Mouse (Mus musculus) forebrain, postnatal 0 days (tissue): Measurements from ENCODE around the gene Sipa1l1. TPM values are rescaled to one million over a fixed set of nuclear protein-coding genes. Genes with fewer than 3 reads are reported as not detected.
A peak's percentile ranks its signal among the peaks of the same experiment; 100 is the strongest.

Source experiments
- ATAC-seq: fragments of 200-750 bp; cut with Nextera tagmentation; 2 replicates; pipeline ENCODE4 v1.8.0; 2017; ENCODE audit warnings: mild to moderate bottlenecking, moderate library complexity
- DNase-seq: peaks from one replicate; pipeline ENCODE4 v3.0.0-alpha.2; 2015
- H3K27ac ChIP-seq: fragments of 300-500 bp; sonication (generic); 2 replicates; pipeline ENCODE4 v1.5.1; 2014; ENCODE audit warnings: low read depth, mild to moderate bottlenecking, antibody characterized with exemption, low read length, moderate library complexity, mixed read lengths
- H3K27me3 ChIP-seq: fragments of 300-500 bp; sonication (generic); 2 replicates; pipeline ENCODE4 v1.6.1; 2014; ENCODE audit warnings: mild to moderate bottlenecking, low read length, mixed read lengths; ENCODE audit not compliant: insufficient read depth
- H3K36me3 ChIP-seq: fragments of 300-500 bp; sonication (generic); 2 replicates; pipeline ENCODE4 v1.6.1; 2014; ENCODE audit warnings: mild to moderate bottlenecking, moderate library complexity; ENCODE audit not compliant: insufficient read depth
- H3K4me1 ChIP-seq: fragments of 300-500 bp; sonication (generic); 2 replicates; pipeline ENCODE4 v1.6.1; 2014; ENCODE audit warnings: antibody characterized with exemption; ENCODE audit not compliant: insufficient read depth
- H3K4me2 ChIP-seq: fragments of 300-500 bp; sonication (generic); 2 replicates; pipeline ENCODE4 v1.6.1; 2014; ENCODE audit warnings: low read depth, mild to moderate bottlenecking, moderate library complexity
- H3K4me3 ChIP-seq: fragments of 300-500 bp; sonication (generic); 2 replicates; pipeline ENCODE4 v1.5.1; 2014; ENCODE audit warnings: low read depth, low read length, mixed read lengths
- H3K9ac ChIP-seq: fragments of 300-500 bp; sonication (generic); 2 replicates; pipeline ENCODE4 v1.6.1; 2014; ENCODE audit warnings: mild to moderate bottlenecking
- H3K9me3 ChIP-seq: fragments of 300-500 bp; sonication (generic); 2 replicates; pipeline ENCODE4 v1.6.1; 2016; ENCODE audit warnings: low read length
- CTCF ChIP-seq: sonication (generic); IDR thresholded peaks from 2 replicates; pipeline ENCODE4 v1.5.1; 2016; ENCODE audit warnings: antibody characterized with exemption, control low read depth, low read depth
- WGBS: fragments of 180-500 bp; shearing (Covaris S2); extraction: QIAGEN DNeasy Blood & Tissue Kit; methylation state at CpG from one replicate; pipeline ENCODE4 v1.1.7; 2014; 5-methylcytosine and 5-hydroxymethylcytosine counted together
- polyA plus RNA-seq: library from polyadenylated mRNA; unstranded; fragments of >200 nt; fragmentation: Nextera tagmentation; extraction: Ambion mirVana; gene quantifications from 2 replicates; pipeline ENCODE4 v1.2.1, GENCODE M21; 2015
- total RNA-seq: library from RNA; depleted of rRNA; stranded (reverse); fragments of >200 nt; gene quantifications from 2 replicates; pipeline ENCODE4 v1.2.3, GENCODE M21; 2014

Gene Sipa1l1
- total and polyA plus RNA-seq, 2 experiments from 2014 or later, result 13.4 to 43.1 TPM

DNA sequence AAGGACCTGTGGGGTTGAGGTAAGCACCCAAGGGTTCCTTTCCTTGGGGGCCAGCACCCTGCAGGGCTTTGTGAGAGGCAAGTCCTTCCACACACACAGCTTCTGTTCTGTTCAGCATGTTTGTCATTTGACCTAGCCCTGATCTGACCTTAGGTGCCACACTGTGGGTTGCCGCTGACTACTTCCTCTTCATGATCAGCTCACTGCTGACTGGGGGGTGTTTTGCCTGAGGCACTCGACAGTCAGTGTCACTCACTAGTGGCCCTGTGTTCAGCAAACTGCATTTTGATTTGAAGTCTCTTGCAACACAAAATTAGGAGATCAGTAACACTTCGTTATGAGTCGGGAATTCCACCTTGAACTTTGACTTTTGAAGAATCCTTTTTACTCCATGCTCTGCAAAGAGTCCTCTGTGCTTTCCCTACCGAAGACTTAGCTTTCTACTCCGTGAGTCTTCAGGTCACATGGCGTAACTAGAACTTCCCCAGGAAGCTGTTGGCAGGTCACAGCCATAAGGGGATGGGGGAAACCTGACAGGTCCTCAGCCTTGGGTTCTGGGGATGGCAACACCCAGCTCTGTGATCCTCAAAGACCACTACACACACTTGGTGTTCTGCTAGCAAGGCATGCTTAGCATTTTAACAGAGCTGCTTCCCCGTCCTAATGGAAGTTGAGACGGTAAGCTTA is 279.2 kb downstream of the Sipa1l1 start:
- WGBS, result 84% methylated on average over 9 of the region's 9 CpGs
- Histone ChIP-seq H3K9ac (no peak overlapping the region), H3K27ac (no peak overlapping the region), H3K4me2 (no peak overlapping the region), H3K4me1 (no peaks in the 10 kb centered on the region), H3K27me3 (no peaks in the 10 kb centered on the region), H3K36me3 (peaks cover 26% of the 10 kb centered on the region), H3K4me3 (no peak overlapping the region), H3K9me3 (no peaks in the 10 kb centered on the region)
- no peak for TF ChIP-seq CTCF
- ATAC-seq (no peak), DNase-seq (no peak)

DNA sequence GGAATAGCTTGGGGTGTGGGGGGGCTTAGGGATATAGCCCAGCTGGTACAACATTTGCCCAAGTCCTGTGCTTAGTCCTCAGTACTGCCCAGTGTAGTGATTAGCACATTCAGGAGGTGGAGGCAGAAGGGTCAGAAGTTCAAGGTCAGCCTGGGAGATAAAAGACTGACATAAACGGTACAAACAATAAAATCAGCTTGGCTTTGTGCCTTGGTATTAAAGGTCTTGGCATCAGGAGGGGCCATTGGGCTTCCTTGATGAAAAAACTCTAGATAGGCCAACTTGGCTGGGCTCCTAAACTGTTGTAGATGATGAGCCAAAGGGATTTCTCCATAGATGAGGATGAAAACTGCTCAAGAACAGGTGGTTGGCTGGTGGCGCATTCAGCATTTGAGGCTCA is 283.3 kb downstream of the Sipa1l1 start:
- ATAC-seq, result no peak
- WGBS, result 79% methylated on average over 2 of the region's 2 CpGs
- H3K9me3 ChIP-seq, result no peaks in the 10 kb centered on the region

DNA sequence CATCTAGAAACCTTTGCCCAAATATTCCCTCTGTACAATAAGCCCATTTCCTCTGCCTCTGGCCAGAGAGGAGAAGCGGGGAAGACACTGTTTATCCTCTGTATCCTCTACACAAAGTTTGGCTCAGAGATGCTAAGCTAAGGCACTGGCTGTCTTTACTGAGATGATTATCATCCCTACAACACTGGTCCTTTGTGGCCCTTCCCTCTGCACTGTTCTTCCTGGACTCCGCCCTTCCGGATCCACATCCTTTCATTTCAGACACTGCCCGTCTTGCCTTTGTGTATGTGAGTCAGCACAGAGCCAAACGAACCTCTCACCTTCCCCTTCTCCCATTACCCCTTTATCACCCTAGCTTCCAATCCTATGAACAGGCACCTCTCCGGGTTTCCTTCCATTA is 285.3 kb downstream of the Sipa1l1 start:
- ATAC-seq (no peak), DNase-seq (no peak)
- H3K27me3 ChIP-seq, result no peaks in the 10 kb centered on the region
- H3K4me3 ChIP-seq, result no peak overlapping the region
- WGBS, result 81% methylated on average over 6 of the region's 6 CpGs
- no peaks in the 10 kb centered on the region for H3K9me3 ChIP-seq
- no peak for TF ChIP-seq CTCF
- H3K27ac ChIP-seq, result no peak overlapping the region
- H3K9ac ChIP-seq, result no peak overlapping the region
- H3K4me1 ChIP-seq, result no peaks in the 10 kb centered on the region
- H3K4me2 ChIP-seq, result no peak overlapping the region
- H3K36me3 ChIP-seq, result no peaks in the 10 kb centered on the region

More for the DNA sequence above, 283.3 kb downstream of the Sipa1l1 start:
- Histone ChIP-seq H3K4me3 (no peak overlapping the region), H3K36me3 (peaks cover 19% of the 10 kb centered on the region), H3K27me3 (no peaks in the 10 kb centered on the region), H3K9ac (no peak overlapping the region), H3K4me1 (no peaks in the 10 kb centered on the region), H3K4me2 (no peak overlapping the region), H3K27ac (no peak overlapping the region)
- TF ChIP-seq CTCF, result no peak
- no peak for DNase-seq

DNA sequence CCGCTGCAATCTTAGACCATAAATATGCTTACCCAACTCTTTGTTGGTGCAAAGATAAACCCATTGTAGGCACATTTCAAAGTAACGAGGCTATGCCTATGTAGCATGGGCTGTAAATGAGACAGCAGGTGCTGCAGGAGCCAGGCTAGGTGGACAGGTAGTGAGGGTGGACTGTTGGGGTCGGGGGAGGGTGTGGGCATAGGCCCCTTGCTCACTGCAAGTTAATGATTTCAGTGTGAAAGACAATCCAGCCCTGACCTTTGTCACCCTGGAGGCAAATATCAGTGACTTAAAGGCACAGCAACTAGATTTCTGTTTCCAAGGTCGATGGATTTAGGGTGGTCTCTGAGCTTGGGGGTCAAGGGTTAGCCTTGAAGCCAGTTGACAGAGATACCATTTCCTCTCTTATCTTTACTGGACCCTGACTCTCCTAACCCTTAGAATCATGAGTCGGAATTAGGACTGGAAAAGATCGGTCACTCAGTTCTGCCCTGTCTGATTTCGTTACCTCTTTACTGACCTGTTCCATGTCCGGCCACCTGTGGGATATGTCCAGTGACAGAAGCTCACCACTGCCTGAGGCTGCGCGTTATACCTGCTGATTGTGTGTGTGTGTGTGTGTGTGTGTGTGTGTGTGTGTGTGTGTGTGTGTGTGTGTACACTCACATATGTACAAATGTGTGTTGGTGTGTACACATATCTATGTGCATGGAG is 286.7 kb downstream of the Sipa1l1 start:
- H3K4me3 ChIP-seq, result no peak overlapping the region
- no peaks in the 10 kb centered on the region for H3K27me3 ChIP-seq
- TF ChIP-seq CTCF, result no peak
- ATAC-seq (no peak), DNase-seq (no peak)
- no peaks in the 10 kb centered on the region for H3K4me1 ChIP-seq
- no peaks in the 10 kb centered on the region for H3K9me3 ChIP-seq
- no peaks in the 10 kb centered on the region for H3K36me3 ChIP-seq
- WGBS, result 88% methylated on average over 10 of the region's 10 CpGs
- H3K4me2 ChIP-seq, result no peak overlapping the region
- no peak overlapping the region for H3K9ac ChIP-seq
- H3K27ac ChIP-seq, result no peak overlapping the region

DNA sequence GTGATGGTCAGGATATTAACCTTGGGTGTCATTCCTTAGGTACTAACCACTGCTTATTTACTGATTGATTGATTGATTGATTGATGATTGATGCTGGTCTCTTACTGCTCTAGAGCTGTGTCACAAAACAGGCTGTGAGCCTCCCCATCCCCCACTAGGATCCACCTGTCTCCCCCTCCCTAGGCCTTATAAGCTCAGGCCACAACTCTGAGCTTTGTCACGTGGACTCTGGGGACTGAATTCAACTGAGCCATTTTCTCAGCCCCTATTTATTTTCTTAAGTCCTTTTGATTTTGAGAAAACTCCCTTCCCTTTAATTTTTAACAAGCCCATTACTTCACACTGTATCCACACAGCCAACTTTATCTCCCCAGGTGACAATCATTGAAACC is 287.3 kb downstream of the Sipa1l1 start:
- no peak overlapping the region for H3K4me3 ChIP-seq
- no peaks in the 10 kb centered on the region for H3K27me3 ChIP-seq
- H3K9me3 ChIP-seq, result no peaks in the 10 kb centered on the region
- 53% methylated on average over 1 of the region's 1 CpGs for WGBS
- no peak overlapping the region for H3K9ac ChIP-seq
- DNase-seq (no peak), ATAC-seq (no peak)
- no peak overlapping the region for H3K4me2 ChIP-seq
- no peak for TF ChIP-seq CTCF
- no peak overlapping the region for H3K27ac ChIP-seq
- no peaks in the 10 kb centered on the region for H3K36me3 ChIP-seq
- H3K4me1 ChIP-seq, result no peaks in the 10 kb centered on the region

DNA sequence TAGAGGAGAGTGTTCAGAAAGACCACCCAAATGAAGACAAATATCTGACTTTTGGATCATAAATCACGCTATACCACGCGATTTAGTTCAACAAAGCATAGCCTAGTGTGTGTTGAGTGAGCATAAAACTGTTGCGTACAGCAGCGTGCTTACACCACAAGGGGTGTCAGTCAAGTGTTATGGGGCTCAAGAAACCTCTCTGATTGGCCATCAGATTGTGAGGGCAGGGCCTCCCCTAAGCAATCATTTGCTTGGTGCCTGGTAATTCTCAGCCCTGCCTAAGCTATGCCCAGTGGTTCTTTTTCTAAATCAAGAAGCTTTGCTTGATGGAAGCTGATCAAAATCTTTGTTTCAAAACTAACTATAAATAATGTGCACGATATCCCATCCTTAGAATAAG is 288.5 kb downstream of the Sipa1l1 start:
- ATAC-seq (peak; percentile 82), DNase-seq (no peak)
- no peak overlapping the region for H3K4me2 ChIP-seq
- no peak overlapping the region for H3K4me3 ChIP-seq
- H3K4me1 ChIP-seq, result no peaks in the 10 kb centered on the region
- no peak for TF ChIP-seq CTCF
- WGBS, result 81% methylated on average over 6 of the region's 6 CpGs
- H3K36me3 ChIP-seq, result no peaks in the 10 kb centered on the region
- no peak overlapping the region for H3K9ac ChIP-seq
- H3K27me3 ChIP-seq, result no peaks in the 10 kb centered on the region
- peak overlapping the region; percentile 50 for H3K27ac ChIP-seq
- no peaks in the 10 kb centered on the region for H3K9me3 ChIP-seq

DNA sequence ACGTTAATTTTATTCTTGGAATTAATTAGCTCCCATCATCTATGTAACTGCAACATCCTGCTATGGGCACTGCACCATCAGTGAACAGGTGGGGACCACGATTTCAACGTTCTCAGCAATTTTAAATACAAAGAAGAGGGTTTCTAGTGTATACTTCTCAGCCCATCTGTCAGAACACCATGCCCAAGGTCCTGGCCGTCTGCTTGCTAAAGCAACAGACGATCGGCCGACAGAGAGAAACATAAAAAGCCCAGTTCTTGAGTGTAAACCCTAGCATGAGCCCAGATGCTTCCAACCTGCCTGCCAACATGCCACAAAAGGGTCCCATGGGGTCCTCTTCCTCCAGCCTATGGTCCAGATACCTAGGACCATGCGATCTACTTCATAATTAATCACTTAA is 288.9 kb downstream of the Sipa1l1 start:
- peak overlapping the region; percentile 50 for H3K27ac ChIP-seq
- H3K9me3 ChIP-seq, result no peaks in the 10 kb centered on the region
- H3K4me1 ChIP-seq, result no peaks in the 10 kb centered on the region
- 59% methylated on average over 8 of the region's 8 CpGs for WGBS
- no peaks in the 10 kb centered on the region for H3K36me3 ChIP-seq
- no peak overlapping the region for H3K4me2 ChIP-seq
- no peak for TF ChIP-seq CTCF
- no peaks in the 10 kb centered on the region for H3K27me3 ChIP-seq
- ATAC-seq (peak; percentile 75), DNase-seq (peak; percentile 76)
- H3K4me3 ChIP-seq, result no peak overlapping the region
- H3K9ac ChIP-seq, result no peak overlapping the region
